Mouse (Mus musculus): Measurements from ENCODE around the gene Gm10961. TPM values are rescaled to one million over a fixed set of nuclear protein-coding genes. Genes with fewer than 3 reads are reported as not detected.

The Gm10961 gene
- not detected for polyA plus RNA-seq (2017; shearing (Covaris generic))

DNA sequence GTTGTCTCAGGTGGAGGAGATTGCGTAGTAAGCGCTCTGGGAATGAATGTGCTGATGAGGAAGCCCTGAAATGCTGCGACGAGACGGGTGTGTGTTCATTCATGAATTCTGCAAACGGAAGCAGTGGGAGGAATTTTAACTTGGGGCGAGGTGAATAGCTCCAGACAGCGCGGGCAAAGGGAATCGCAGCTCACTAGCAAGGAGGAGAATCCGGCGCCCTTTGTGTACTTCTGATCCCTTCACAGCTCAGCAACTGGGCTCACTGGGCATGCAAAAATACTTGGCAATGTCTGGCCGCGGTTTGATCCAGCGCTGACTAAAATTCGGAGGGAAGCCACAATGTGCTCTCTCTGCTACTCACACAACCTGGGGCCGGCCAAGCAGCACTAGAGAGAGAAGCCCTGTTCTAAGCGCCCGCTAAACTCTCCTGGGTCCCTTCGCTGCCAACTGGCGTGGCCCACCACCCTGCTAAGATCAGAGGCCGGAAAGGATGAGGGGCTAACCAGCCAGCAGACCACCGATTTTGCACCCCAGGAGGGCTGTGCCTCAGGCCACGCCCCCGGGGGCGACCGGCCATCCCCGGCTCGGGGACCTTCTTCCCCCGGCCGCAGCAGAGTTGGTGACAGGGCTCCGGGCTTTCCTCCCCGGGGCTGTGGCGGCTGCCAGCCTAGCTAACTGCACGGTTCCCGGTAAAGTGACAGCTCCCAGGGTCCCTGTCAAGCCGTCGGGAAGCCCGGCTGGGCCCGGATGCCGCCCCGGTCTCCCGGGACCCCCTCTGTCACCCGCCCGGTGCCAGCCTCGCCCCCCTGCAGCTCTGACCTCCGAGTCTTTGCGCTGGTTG lies at the start of gene Gm10961:
Gm10961 (plus strand) TSS at position 641 of the 841 bp plus-strand sequence.

DNA sequence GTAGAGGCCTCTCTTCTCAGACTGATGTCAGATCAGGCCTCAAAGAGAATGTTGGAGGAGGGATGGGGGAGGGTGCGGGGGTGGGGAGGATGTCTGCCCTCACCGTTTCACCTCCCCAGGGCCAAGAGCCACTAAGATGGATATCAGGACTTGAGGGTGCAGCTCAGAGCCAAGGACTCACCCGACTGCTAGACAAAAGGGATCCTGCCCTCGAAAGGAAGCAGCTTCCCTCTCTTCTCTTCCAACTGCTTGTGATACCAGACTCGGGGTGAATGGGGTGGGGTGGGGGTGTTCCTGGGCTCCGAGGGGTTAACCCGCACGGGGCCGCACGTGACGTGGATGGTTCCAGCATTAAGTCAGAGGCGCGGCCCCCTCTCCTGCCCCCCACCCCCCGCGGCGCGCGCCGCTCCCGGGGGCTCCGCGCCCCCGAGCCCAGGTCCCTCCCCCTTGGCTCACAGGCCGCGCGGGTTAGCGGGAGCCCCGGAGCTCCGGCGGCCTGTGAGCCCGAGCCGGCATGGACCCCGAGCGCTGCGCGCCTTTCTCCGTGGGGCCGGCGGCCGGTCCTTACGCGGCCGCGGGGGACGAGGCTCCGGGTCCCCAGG lies 36.4 kb upstream of the Gm10961 start, which contains the start of gene Alx3:
Alx3 (plus strand) TSS at position 370 of the 602 bp plus-strand sequence.

DNA sequence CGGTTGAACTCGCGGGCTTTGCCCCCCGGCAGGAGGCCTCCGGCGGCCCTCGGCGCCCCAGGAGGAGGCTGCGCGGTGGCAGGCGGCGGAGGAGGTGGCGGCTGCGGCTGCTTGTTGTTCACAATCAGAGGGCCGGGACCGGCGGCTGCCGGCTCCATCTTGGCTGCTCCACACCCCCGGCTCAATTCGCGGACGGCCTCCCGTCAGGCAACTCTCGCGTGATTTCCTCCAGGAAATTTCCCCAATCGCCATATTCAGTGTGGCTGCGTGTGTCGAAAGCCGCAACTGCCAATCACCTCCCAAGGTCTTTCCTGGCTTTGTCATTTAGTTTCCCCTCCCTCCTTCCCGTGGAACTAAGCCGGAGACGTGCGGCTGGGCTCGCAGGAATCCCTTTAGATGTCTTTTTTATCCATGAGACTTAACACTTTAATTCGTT lies 419 bp downstream of the Gm10961 start, which contains the start of gene Strip1:
Strip1 (minus strand) TSS at position 172 of the 436 bp plus-strand sequence.

Other genes with a start within 250 kb of the Gm10961 start
- gene Kcnc4, start 171.8 kb upstream of the Gm10961 start, polyA plus RNA-seq (2017; shearing (Covaris generic)), result not detected
- 0.11 TPM for gene Slc6a17, start 113.3 kb upstream of the Gm10961 start, polyA plus RNA-seq (2017; shearing (Covaris generic))
- not detected for gene Ubl4b, start 76.2 kb upstream of the Gm10961 start, polyA plus RNA-seq (2017; shearing (Covaris generic))
- not detected for gene Alx3, start 36.3 kb upstream of the Gm10961 start, polyA plus RNA-seq (2017; shearing (Covaris generic))
- 71.4 TPM for gene Strip1, start 372 bp downstream of the Gm10961 start, polyA plus RNA-seq (2017; shearing (Covaris generic))
- gene Ahcyl1, start 65.2 kb downstream of the Gm10961 start, polyA plus RNA-seq (2017; shearing (Covaris generic)), result 117 TPM
- gene Csf1, start 129.1 kb downstream of the Gm10961 start, polyA plus RNA-seq (2017; shearing (Covaris generic)), result 0.70 TPM
- not detected for gene Eps8l3, start 245.9 kb downstream of the Gm10961 start, polyA plus RNA-seq (2017; shearing (Covaris generic))

Measured in naive thymus-derived CD4-positive, alpha-beta T cell, adult 5 months (primary cell).